Mouse (Mus musculus): ENCODE data around the gene Btbd35f30. TPM values are rescaled to one million over a fixed set of nuclear protein-coding genes. Genes with fewer than 3 reads are reported as not detected.
"Not testable (repeated sequence)": the region's sequence is repeated elsewhere in the genome, so short reads cannot be mapped to it uniquely, and the experiment has no call there.

Btbd35f30 gene
- not detected in 2 replicates for polyA plus RNA-seq (2012; rRNA removed)

GRCm38 (mm10) chrX:32894325-32894724 is at the start of gene Btbd35f30:
Btbd35f30 (plus strand) TSS chrX:32894625.
- not testable (repeated sequence) for DNase-seq (ENCODE audit: low read depth)

GRCm38 (mm10) chrX:32941468-32941867 is 47.0 kb downstream of the Btbd35f30 start, which contains the start of gene Gm21789:
Gm21789 (plus strand) TSS chrX:32941768.
- DNase-seq (ENCODE audit: low read depth) = not testable (repeated sequence)

Other genes with a start within 250 kb of the Btbd35f30 start
- not detected in 2 replicates for gene Gm5926, start 243.9 kb upstream of the Btbd35f30 start, polyA plus RNA-seq (2012; rRNA removed)
- not detected in 2 replicates for gene Btbd35f21, start 168.5 kb upstream of the Btbd35f30 start, polyA plus RNA-seq (2012; rRNA removed)
- gene Gm21789, start 47.1 kb downstream of the Btbd35f30 start, polyA plus RNA-seq (2012; rRNA removed) = not detected in 2 replicates
- gene Btbd35f5, start 79.3 kb downstream of the Btbd35f30 start, polyA plus RNA-seq (2012; rRNA removed) = not detected in 2 replicates